Mouse (Mus musculus) Muller cell, postnatal 12 days (primary cell): ENCODE data around the gene Mknk2.
"Not testable (repeated sequence)": the region's sequence is repeated elsewhere in the genome, so short reads cannot be mapped to it uniquely, and the experiment has no call there.

Experiments
- DNase-seq: peaks from one replicate; pipeline ENCODE4 v3.0.0-alpha.2; 2015; ENCODE audit errors: inconsistent ontology term

The Mknk2 gene

GRCm38 (mm10) chr10:80653156-80653720, 24.7 kb downstream of the Mknk2 start:
- peak; percentile 70 for DNase-seq

DNA sequence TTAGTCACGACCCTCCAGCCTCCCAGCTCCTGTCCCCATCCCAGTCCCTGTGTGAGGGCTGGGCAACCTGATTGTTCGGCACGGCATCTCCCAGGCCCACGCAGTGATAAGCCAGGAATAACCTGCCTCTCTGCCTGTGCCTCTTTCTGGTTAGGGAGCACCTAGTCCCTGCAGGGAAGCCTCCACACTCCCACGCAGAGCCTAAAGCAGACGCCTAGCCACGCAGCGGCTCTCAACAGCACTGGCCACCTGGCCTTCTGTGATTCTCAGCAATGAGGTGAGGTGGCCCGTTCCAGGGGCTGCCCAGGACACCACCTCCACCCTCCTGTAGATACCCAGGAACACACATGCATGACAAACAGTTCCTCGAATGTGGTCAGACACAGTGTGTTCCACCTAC, 27.5 kb downstream of the Mknk2 start:
- no peak for DNase-seq

GRCm38 (mm10) chr10:80649910-80650309, 28.0 kb downstream of the Mknk2 start:
- DNase-seq = not testable (repeated sequence)

GRCm38 (mm10) chr10:80646936-80647335, 31.0 kb downstream of the Mknk2 start:
- no peak for DNase-seq

DNA sequence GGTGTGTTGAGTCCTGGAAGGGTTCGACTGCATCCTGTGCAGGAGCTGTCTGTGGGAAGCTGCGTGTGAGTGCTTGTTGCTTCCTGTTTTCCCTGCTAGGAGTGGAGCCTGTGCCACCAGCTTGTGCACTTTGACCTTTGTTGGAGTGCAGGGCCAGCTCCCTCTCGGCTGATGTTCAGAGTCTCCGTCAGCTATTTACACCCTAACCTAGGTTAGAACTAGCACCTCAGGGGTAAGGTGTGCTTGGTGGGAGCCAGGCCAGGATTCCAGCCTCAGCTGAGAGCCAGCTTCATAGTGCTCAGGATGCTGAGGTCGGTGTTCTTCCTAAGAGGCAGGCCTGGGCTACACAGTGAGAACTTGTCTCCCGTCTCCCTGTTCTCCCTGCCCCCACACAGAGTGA, 42.6 kb downstream of the Mknk2 start:
- no peak for DNase-seq

GRCm38 (mm10) chr10:80628925-80629324, 49.0 kb downstream of the Mknk2 start:
- no peak for DNase-seq

DNA sequence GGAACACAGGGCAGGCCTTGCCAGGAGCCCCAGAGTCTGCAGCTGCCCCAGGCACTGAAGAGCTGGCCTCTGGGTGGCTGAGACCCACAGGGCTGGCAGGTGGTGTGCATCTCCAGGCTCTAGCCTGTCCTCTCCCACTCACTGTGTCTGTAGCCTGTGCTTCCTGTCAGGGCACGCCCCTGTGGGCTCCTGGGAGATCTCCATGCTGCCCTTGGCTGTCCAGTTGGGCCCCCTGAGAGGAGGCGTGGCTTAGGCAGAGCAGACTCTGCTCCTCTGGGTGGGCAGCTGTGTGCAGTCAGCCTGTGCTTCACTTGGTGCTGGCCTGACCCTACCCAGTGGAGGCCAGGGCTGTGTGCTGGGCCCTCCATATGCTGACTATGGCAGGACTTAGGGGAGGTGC, 50.2 kb downstream of the Mknk2 start:
- no peak for DNase-seq

GRCm38 (mm10) chr10:80625764-80626163, 52.1 kb downstream of the Mknk2 start:
- DNase-seq = no peak

GRCm38 (mm10) chr10:80623457-80624191, 54.3 kb downstream of the Mknk2 start:
- DNase-seq = peak; percentile 78

- no peak for DNase-seq
Observed at GRCm38 (mm10) chr10:80622661-80623456, 55.1 kb downstream of the Mknk2 start, which contains the start of gene Csnk1g2. TSS of gene Csnk1g2 (plus strand) at chr10:80622838.

DNA sequence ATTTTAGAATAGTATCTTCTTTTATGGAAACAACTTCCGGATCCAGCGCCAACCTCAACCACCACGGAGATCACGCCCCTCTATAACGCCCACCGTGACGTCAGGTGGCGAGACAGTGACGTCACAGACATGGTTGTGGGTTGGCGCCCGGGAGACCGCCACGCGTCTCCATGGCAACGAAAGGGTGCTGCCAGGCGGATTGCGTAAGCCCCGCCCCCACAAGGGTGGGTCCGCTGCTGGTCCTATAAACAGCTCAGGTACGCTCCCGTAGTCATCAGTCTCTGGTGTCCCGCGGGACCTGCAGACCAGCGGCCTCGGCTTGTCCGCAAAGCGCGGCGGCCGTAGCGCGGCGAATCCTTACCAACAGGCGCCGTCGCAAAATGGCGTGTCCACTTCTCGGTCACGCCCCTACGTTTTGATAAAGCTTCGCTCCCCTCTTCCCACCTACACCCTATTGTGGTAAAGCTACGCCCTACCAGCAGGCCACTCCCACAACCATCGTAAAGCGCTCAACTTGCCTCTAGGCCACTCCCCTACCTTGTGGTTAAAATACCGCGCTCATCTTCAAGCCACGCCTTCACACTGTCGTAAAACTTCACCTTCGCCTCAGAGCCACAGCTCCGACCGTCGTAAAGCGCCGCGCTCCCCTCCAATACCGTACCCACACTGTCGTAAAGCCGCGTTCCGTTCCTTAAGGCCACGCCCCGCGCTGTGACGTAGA, 55.8 kb downstream of the Mknk2 start:
- DNase-seq = peak; percentile 99

DNA sequence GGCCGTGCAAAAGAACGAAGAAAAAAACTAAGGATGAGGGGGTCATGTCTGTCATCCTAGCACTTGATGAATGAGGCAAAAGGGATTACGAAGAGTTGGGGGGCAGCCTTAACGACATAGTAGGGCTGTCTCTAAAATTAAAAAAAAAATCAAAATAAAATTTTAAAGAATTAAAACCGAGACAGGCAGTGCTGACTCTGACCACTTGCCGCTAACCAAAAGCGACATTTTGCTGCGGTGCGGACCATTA, 56.3 kb downstream of the Mknk2 start:
- no peak for DNase-seq

- DNase-seq = no peak
Observed at GRCm38 (mm10) chr10:80620796-80621689, 56.9 kb downstream of the Mknk2 start.

DNA sequence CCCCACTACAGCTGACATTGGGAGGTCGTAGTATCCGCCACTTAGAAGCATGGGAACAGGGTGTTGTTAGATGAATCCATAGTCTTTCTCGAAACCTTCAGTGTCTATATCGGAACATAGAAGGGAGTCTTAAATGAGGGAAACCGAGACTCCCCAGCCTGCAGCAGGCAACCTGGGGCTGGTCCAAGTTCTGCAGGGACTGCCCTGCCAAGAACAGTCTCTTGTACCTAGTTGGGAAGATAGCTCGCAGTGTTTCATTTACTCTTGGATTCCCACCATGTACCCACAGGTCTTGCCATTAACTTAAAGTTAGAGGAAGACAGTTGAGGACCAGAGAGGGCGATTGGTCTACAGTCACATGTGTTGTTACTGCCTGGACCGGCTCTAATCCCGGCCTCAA, 57.5 kb downstream of the Mknk2 start:
- no peak for DNase-seq

DNA sequence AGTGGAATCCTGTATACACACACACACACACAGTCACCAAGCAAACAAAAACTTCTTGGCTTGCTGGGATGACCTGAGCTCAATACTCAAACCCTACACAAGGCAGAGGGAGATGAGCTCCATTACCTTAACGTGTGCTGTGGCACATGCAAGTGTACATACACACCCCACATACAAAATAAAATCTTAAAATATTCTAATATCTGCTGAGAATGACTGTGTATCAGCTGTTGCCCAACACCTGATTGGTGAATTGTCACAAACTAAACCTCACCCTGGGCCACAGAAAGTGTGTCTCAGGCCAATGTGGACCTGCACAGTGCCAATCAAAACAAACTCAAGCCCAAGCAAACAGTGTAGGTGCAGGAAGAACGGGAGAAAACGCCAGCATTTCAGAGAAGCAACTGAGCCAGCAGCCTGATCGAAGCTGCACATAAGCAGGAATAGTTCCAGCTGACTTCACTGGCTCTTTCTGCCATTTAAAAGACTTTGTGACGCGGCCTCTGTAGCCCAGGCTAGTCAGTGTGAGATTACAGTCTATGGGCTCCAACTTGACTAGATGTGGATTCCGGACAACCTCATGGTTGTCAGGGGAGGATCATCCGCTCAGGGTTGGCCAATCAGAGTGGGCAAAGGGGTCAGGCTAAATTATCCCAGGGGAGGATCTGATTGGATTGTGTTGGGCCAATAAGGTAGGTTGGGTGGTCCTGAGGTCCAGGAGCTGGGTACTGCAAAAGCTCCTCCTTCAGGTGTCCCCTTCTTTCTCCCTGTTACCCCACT, 58.3 kb downstream of the Mknk2 start:
- no peak for DNase-seq

- DNase-seq = no peak
Observed at GRCm38 (mm10) chr10:80618181-80618580, 59.7 kb downstream of the Mknk2 start.
